Mouse (Mus musculus) liver, adult (tissue): ENCODE measurements around the gene Fam19a5.

Experiments
- GATA4 ChIP-seq: IDR thresholded peaks from 2 replicates; pipeline ENCODE4 v1.6.1; 2014; ENCODE audit warnings: mild to moderate bottlenecking, low read length; ENCODE audit not compliant: insufficient replicate concordance

The Fam19a5 gene

DNA sequence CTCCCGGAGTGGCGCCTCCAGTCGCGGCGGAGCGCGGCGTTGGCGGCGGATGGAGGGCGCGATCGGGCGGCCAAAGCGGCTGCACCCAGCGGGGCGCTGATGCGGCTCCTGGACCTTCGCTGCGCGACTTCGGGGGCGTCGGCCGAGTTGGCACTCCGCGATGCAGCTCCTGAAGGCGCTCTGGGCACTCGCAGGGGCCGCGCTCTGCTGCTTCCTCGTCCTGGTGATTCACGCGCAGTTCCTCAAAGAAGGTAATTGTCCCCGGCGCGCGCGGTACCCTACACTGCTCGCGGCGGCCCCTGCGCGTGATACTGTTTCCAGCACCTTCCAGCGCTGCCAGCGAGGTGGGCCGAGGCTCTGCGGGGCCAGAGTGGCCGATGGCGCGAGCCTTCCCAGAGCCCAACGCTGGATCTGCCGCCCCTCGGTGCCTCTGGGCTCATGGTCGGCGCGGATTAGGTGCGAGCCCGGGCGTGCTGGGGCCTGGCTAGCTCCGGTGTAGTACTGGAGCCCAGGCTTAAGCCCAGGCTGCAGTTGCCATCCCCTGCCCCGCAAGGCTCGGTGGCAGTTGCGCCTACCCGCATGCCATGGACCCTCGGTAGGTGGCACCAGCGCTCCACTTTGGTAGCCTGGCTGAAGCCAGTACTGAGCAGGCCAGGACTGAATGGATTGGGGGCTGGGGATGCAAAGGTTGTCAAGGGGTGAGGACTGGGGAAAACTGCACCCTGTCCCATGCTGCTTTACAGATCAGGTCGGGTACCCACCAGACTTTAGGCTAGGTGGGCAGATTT lies 81.3 kb downstream of the Fam19a5 start:
- no peak for TF ChIP-seq GATA4

- no peak for TF ChIP-seq GATA4
Observed at GRCm38 (mm10) chr15:87635272-87635671, 91.2 kb downstream of the Fam19a5 start.

GRCm38 (mm10) chr15:87636407-87636806 lies 92.3 kb downstream of the Fam19a5 start:
- no peak for TF ChIP-seq GATA4

DNA sequence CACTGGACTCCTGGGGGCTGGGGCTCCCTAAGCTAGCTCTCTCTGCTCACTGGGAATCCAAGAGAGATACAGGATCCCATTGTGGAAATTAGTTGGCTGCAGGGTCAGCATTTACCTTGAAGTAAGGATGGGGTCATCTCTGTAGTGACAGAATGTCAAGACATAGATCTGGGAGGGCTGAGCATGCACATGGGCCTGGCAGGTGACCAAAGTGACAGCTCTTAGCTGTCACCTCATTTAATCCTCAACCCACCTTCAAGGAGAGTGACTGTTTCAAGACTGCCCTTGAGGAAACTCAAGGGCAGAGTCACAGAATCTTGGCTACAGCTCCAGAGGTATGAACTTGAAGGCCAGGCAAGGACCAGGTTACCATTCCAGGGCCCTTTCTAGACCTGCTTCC lies 93.1 kb downstream of the Fam19a5 start:
- TF ChIP-seq GATA4: no peak

DNA sequence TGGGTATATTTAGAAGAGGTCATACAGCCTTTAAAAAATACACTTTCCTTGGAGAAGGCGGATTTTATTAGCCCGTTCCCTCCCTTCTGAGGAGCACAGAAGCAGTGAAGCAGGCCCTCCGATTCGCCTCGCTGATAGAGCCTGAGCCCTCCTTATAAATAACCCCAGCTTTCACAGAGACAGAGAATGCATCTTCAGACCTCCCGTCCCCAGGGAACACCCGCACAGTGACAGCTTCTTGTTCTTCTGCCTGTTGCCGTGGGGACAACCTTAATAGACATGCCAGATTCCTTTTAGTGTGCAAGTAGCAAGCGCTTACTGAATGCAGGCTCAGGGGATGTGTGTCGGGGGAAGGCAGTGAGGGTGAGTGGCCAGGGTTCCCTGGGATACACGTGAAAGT lies 94.2 kb downstream of the Fam19a5 start:
- no peak for TF ChIP-seq GATA4

- no peak for TF ChIP-seq GATA4
Observed at GRCm38 (mm10) chr15:87646313-87647061, 102.4 kb downstream of the Fam19a5 start.

DNA sequence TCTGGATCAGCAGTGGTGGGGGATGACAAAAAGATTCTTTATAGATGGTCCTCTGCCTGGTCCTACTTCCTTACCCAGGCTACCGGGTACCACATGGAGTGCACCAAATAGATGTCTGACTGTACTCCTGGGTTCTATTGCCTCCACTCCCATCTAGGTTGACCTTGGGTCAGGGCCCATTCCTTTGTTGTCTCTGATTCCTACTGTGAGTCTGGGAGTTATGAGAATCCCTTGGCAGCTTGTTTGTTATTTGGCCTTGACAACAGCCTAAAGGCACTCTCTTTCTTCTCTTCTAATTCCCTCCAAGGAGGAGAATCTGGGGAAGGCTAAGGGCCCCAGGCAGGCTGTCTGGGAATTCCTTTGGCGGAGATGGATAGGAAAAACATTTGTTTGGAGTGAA lies 105.6 kb downstream of the Fam19a5 start:
- no peak for TF ChIP-seq GATA4

- no peak for TF ChIP-seq GATA4
Observed at GRCm38 (mm10) chr15:87654551-87654950, 110.5 kb downstream of the Fam19a5 start.

DNA sequence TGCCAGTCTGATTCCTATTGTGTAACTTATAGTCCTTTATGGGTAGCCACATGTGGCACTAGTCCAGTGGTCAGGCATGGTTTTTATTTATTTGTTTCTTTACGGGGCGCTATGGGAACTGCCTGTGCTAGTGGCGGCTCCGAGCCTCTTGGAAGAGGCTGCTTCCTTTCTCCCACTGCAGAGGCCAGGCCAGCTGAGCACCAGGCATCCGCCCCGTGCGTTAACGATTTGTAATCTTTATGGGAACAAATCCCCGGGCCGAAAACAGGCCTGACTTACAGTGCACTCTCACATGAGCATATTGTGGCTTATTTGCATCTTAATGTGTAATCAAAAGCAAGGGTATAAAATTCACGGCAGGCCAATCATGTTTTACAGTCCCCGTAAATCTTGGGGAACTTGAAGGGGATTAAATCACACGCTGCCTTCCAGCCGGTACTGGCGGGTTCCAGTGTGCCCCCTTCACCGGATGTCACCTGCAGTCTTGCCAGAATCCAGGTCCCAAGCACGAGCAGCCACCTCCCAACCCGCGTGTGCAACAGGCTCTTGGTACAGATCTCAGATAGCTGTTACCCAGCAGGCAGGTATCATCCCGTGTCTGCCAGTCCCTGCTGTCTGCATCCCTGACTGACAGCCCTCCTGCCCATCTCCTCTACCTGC lies 112.5 kb downstream of the Fam19a5 start:
- no peak for TF ChIP-seq GATA4

DNA sequence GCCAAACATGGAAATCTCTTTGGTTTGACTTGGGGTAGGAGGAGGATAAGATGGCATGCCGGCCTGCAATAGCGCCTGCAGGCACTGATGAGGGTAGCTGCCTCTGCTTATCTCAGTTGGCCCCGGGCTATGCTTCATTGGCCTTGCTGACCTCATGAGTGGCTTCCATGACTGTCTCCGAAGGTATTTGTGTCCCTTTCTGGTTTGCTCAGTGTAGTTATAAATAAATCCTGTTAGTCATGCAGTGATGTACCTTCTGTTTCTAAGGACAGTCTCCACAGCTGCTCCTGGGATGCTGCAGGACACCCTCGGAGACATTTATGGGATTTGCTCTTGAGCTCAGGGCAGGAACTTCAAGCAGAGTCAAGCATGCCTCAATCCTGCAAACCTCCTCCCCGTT lies 115.6 kb downstream of the Fam19a5 start:
- no peak for TF ChIP-seq GATA4

DNA sequence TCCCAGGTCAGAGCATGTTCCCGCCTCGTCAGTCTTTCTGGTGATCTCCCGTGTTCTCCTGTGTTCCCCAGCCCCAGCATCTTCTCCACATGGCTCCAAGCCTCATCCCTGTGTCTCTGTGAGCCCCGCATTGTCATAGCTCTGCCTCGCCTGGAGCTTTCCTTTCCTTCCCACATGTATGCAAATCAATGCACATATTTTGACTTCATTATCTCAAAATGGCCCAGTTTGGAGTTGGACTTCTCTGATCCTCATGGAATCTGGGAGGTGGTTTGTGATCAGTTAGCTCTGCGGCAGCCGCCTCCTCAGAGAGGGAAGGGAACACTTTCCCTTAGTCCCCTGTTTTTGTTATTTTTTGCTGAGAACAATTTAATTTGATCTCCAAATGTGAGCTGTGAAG lies 117.9 kb downstream of the Fam19a5 start:
- no peak for TF ChIP-seq GATA4

DNA sequence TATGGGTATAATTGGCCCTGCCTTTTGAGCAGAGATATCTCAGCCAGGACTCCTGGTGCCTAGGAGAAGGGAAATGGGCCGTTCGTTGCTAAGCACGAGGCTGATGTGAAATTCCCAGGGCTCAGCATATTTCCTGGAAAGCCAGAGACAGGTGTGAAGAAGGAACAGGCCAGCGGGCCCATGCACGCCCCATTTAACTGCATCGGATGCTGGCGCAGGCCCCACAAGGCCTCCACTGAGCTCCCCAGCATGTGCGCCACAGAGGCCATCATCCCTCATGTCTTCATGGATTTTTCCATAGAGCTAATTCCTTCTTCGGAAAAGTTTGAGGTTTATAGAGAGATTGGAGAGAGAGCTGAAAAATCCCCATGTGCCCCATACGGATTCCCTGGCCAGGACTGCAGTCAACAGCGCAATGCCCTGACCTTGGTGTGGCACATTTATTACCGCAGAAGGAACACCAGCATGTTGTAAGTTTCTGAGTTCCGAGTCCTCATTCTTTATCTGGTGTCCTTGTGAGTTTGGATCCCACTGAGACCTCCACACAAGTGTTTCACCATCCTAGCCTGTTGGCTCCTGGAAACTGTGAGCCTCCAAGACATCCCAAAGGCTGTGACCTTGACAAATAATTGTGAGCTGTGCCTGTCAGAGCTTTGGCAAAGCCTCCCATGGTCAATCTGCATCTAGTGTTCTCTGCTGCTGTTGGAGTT lies 122.1 kb downstream of the Fam19a5 start:
- TF ChIP-seq GATA4: no peak

DNA sequence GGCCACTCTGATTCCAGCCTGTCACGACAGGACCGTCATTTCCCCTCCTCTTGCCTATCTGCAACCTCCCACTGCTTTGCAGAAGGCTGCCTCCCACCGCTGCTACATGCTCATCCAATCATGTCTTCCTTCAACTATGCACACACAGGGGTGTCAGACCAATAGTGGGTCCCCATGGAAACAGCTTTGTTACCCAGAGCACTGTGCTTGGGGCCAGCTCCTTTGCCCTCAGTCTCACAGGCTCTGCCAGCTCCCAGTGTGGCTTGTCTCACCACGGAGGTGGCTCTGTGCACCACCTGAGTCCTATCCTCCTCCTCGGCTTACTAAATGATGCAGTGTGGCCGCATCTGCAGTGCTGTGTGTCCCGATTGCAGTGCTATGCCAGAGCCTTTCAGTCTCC lies 123.3 kb downstream of the Fam19a5 start:
- no peak for TF ChIP-seq GATA4

DNA sequence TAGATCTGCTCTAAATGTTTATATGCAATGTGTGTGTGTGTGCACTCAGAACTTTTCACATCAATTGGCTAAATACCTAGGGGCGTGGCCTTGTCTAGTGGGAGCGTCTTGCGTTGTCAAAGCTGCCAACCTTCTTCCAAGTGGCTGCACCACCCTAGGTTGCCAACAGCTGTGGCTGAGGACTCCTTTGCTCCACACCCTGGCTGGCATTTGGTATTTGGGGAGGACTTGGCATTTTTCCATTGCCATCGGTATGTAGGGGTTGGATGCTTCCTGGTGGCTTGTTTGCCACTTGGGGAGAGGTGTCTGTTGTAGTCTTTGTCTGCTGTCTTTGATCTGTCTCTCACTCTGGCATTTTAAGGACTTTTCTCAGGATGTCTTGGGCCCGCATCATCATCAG lies 124.0 kb downstream of the Fam19a5 start:
- TF ChIP-seq GATA4: no peak

DNA sequence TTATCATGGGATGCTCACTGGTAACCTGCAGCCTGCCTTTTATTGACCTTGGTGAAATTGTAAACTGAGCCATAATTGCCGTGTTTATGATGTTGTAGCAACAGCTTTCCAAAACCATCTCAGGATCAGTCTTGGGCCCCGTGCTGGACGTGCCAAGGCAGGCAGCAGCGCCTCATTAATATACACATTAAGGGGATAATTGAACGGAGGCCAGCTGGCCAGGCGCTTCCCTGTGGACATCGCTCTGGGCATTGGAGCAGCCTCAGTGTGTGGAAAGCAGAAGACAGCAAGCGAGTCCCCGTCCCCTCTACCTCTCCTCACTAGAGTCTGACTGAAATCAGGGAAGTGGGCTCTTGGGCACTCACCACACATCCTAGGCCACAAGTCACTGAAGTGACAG lies 127.8 kb downstream of the Fam19a5 start:
- no peak for TF ChIP-seq GATA4
